Mouse (Mus musculus) thymus, postnatal 4 days (tissue): ENCODE measurements around the gene Gm20388.

Source experiments
- DNase-seq: peaks from one replicate; pipeline ENCODE4 v3.0.0; 2021

The Gm20388 gene

DNA sequence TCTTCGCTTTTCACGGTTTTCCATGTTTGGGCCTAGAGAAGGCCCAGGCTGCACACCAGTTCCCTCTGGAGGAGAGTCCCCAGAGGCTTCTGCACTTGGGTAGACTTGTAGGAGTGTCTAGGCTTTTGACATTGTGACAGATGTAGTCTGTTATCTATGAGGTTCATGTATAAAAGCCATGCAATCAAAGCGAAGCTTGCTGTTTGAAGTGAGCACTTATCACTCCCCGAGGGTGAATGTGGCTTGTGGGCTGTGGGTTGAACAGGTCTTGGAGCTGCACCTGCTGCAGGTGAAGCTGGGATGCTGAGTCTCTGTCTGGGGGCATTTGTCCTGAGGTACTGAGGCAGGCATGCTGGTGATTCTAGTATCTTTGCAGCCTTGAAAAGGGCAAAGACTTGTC is 2057.9 kb downstream of the Gm20388 start:
- DNase-seq: no peak

DNA sequence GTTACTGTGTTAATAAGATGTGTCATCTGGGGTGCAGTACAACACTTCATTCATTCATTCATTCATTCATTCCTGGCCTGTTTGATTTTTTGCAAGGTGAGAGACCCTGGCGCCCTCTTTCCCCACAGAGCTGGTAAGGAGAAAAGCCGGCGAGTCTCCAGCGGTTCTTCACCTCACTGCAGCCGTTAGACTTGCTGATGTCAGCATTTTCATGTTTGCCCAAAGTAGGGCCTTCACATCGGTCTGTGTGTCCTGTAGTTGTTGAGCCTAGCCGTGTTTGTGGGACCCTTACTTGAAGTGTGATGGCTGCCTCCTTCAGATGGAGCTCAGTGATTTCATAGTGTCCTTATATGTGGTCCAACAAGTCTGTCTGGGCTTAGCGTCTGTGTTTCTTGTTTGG is 2059.6 kb downstream of the Gm20388 start:
- no peak for DNase-seq

DNA sequence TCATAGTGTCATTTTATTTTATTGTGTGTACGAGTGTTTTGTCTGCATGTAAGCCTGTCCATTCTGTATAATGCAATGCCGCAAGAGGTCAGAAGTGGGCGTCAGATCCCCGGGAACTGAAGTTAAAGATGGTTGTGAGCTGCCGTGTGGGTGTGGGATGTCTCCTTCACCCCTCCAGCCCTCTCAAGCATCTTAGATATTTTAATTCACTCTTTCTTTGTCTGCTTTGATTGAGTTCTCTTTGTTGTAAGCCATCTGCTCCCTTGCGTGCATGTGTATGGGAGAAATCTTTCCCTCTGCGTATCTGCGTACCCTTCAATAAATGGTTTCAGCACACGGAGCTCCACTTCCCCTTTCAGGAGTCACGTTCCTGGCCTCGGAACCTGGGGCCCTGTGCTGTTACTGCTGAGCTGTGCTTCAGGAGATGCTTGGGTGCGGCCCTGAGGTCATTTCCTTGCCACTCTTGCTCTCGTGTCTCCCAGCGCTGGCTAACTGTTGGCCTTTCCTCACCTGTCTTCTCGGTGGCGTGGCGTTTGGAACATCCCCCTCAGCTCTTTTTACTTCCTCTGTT is 2060.9 kb downstream of the Gm20388 start:
- DNase-seq: no peak

GRCm38 (mm10) chr8:121973906-121974305 is 2063.3 kb downstream of the Gm20388 start:
- no peak for DNase-seq

DNA sequence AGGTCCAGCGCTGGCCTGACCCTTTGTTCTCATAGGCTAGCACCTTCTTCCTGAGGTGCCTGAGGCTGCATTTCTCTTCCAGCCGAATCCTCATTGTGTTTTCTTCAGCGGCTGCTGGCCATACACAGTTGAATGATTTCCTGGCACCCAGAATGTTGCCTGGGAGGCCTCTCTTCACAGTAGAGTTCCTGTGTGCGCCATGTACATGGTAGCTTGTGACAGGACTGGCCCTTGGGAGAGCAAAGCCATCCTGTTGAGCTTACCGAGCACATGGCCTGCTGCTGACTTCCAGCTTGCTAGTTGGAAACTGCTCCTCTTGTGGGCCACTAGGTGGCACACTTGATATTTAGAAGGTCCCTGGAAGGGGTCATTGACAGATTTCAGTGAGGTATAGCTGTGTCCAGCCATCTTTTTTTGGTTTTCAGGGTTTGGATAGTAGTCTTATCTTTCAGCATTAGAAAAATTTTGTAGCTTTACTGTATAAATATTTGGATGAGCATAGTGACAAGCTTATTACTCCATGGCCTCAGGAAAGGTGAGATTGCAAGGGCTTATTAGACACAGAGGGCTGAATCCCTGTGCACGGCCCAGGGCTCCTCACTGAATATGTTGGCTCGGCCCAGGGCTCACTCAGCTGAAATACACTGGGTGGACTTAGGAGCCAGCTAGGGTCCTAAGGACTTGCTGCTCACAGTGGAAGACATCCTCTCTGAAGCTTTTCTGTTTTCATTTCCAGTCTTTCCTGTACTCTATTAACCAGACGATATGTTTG is 2067.4 kb downstream of the Gm20388 start:
- DNase-seq: no peak

DNA sequence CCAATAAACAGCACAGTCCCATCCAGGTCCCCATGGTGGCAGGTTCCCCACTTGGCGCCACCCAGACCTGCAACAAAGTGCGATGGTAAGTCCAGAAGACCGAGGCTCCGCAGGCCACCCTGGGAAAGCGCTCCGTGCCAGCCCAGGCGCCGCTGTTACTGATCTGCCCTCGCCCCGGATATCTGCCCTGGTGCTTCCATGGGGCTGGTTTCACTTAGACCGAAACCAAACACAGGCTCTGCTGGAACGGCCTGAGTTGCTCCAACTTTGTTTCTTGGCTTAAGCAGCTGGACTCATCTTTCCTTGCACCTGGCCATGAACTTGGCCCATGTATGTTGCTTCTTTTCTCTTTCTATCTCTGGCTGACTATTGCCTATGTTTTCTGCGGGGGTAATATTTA is 2068.0 kb downstream of the Gm20388 start:
- no peak for DNase-seq

DNA sequence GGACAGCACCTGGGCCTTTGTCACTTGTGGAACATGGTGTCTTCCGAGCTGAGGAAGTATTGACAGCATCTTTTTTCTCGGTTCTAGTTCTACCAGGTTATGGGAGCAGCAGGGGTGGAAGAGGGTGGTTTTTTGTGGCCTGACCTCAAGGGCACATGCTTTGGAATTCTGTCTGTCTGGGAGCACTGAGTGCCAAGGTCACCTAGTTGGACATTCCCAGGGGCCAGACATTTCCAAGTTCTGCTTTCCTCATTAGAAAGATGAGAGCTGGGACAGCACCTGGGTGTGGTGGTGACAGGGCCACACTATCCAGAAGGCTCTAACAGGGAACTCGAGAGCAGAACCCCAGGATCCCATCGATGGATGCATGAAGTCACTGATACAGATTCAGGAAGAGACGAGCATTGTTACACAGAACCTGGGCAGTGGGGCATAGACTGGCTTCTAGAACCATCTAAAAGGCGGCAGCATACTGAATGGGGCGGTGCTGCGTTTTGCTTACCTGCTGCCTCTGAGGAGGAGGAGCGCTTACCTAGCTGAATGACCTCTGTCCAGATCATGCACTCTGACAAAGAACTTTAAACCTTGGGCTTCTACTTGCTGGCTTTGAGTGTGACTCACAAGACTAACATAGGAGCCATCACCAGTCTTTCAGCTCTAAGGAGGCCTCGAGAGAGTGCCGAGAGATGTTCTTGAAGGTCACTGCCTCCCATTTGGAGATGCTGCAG is 2070.3 kb downstream of the Gm20388 start:
- no peak for DNase-seq

DNA sequence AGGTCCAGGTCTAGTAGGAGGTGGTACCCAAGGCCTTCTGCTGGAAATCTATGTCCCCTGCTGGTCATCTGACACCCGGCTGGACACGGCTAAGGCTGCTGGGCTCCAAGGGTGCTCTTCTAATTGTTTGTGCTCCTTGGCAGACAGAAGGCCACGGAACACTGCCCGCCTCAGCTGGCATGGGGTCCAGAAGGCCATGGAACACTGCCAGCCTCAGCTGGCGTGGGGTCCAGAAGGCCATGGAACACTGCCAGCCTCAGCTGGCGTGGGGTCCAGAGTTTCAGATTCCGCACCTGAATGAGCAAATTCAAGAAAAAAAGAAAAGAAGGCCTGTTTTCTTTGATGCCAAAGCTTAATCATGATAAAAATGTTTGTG is 2070.9 kb downstream of the Gm20388 start:
- no peak for DNase-seq

- no peak for DNase-seq
Measured at GRCm38 (mm10) chr8:121985673-121986072, 2075.0 kb downstream of the Gm20388 start.

DNA sequence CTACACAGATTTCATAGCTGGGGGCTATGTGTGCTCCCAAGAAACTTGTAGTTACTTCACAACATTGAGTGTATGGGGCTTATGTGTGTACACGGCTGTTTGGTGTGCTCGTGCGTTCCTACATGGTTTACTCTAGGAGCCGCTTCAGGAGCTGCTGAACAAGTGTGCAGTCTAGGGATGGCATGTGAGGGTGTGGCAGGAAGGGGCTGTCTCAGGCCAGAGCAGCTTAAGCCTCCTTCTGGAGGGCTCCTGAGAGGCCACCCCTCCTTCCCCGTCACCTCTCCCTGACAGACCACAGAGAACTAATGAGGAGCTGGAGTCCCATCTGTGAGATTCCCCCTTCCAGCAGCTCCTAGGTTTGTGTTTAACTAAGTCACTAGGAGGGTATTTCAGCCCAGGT is 2077.3 kb downstream of the Gm20388 start:
- DNase-seq: no peak

DNA sequence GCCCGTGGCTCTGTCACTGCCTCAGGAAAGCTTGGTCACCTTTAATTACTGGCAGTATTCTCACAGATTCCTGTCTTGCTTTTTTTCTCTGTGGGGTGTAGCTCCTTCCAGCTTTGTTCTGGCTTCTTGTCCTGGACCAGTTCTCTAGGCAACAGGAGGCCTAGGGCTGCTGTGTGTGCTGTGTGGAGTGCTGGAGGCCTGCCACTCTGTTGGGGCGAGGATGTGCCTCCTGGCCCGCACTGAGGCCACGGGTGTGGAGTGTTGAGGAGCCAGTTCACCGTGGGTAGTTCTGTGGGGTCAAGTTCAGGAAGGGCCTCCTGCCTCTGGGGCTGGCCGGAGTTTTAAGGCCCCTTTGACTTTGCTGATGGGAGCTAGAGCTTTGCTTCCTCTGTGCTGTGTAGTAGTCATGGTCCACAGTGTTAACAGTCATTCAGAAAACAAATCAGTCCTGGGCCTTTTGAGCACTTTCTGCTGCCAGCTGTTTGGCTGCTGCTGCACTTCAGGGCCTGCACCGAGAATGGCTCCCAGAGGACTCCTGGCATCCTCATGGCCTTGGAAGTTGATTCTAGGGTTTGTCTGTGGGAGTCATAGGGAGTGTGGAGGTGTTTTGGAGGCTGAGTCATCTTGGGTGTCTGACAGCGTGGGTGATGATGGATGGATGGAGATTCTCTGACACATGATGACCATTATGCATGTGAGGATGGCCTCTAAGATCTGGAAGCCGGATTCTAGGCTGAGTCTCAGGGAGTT is 2080.0 kb downstream of the Gm20388 start:
- no peak for DNase-seq

GRCm38 (mm10) chr8:121991611-121992010 is 2081.0 kb downstream of the Gm20388 start:
- DNase-seq: no peak

GRCm38 (mm10) chr8:121992911-121993310 is 2082.3 kb downstream of the Gm20388 start:
- no peak for DNase-seq

DNA sequence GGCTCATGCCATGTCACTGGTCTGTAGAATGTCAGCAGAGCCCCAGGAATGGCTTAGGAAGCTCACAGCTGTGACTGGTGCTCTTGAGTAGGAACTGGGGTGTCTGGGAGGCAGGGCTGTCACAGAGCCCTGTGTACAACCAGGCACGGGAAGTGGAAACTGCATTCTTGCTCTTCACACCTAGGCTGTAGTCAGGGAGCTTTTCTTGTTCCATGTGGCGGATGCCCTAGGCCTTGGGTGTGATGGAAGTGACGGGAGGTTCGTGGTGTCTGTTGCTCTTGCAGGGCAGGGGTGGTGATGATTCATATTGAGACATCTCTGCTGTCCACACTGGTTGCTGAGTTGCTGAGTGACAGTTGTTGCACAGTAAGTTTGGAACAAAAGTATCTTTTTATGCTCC is 2084.5 kb downstream of the Gm20388 start:
- no peak for DNase-seq

- no peak for DNase-seq
Measured at GRCm38 (mm10) chr8:121995895-121996294, 2085.3 kb downstream of the Gm20388 start.

DNA sequence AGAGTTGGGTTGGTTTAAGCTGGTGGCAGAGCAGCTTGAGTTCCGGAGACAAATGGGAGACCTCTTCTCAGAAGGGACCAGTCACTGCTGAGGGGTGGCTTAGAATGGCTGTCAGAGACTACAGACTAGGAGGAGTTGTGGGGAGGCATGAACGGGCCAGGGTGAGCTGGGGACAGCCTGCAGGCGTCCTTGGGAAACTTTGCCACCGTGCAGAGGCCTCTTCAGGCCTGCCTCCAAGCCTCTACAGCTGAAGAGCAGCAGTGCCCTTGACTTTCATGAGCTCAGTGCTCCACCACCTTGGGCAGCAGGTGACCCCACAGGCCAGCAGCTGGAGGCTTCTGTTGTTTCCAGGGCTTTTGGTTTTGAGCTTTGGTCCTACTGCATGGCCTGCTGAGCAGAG is 2088.0 kb downstream of the Gm20388 start:
- no peak for DNase-seq

- no peak for DNase-seq
Measured at GRCm38 (mm10) chr8:121999211-121999610, 2088.6 kb downstream of the Gm20388 start.

- DNase-seq: no peak
Measured at GRCm38 (mm10) chr8:122001339-122002115, 2090.9 kb downstream of the Gm20388 start.

DNA sequence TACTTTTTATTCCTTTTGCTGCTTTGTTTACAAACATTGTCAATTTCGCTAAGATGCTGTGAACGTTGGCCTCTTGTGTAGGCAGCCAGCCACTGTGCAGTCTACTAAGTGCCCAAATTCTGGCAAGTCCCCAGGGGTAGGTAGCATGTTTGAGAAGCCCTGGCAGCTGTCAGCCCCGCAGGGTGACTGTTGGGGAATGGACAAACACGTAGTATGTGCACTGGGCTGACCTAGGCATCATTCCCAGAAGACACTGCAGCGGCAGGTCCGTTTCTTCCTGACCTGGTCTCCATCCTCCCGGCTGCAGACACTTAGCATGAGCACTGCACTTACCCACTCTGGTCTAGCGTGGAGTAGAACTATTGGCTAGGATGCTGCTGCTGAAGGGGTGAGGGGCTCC is 2093.0 kb downstream of the Gm20388 start:
- DNase-seq: no peak

- DNase-seq: no peak
Measured at GRCm38 (mm10) chr8:122004131-122004530, 2093.5 kb downstream of the Gm20388 start.

- no peak for DNase-seq
Measured at GRCm38 (mm10) chr8:122005422-122006204, 2095.0 kb downstream of the Gm20388 start.
